Mouse (Mus musculus) ZHBTc4 (cell line): Measurements from ENCODE around the gene Elf1.
"Not testable (repeated sequence)": the region's sequence is repeated elsewhere in the genome, so short reads cannot be mapped to it uniquely, and the experiment has no call there.

Experiments
- DNase-seq: peaks from one replicate; pipeline ENCODE4 v3.0.0-alpha.2; 2011; ENCODE audit warnings: low read depth, low spot score

The Elf1 gene

GRCm38 (mm10) chr14:79521056-79521455 lies 40.1 kb downstream of the Elf1 start:
- DNase-seq, result no peak

DNA sequence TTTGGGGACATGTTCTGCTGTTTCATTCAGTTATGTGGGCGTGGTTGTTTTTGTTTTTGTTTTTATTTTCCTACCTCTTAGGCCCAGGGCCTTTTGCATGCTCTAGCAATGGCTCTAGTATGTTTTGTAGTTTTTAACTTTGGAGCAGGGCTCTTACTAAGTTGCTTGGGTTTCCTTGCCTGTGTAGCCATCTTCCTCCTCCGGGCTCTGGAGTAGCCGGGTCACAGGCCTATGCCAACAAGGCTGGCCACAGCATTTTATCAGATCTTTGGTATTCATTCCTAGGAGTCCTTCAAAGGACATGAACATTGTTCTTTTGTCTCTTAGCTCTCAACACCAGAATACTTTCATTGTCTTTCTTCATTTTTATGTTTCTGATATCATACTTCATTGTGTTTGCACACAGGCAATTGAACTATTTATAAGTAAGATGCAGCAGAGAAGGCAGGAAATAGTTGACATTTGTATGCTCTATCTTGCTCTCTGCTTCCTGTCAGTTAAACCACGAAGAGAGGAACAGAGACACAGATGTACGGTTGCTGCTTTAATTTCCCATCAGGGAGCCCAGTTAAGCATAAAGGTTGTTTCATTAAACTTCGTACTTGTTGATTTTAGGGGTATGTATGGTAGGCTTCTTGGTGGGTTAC lies 40.6 kb downstream of the Elf1 start:
- no peak for DNase-seq

- DNase-seq, result no peak
Observed at GRCm38 (mm10) chr14:79522387-79522786, 41.4 kb downstream of the Elf1 start.

DNA sequence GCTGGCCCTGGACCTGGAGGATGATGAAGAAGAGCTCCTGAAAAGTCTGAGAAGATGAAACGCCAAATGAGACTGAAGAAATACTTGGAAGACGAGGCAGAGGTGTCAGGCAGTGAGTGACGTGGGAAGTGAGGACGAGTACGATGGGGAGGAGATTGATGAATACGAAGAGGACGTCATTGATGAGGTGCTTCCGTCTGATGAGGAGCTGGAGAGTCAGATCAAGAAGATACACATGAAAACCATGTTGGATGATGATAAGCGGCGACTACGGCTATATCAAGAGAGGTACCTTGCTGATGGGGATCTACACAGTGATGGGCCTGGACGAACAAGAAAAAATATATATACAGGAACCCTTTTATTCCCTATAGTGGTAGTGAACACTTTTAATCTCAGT lies 45.1 kb downstream of the Elf1 start:
- DNase-seq, result not testable (repeated sequence)

- no peak for DNase-seq
Observed at GRCm38 (mm10) chr14:79527704-79528103, 46.7 kb downstream of the Elf1 start.

- DNase-seq, result no peak
Observed at GRCm38 (mm10) chr14:79529581-79530554, 48.9 kb downstream of the Elf1 start.

- no peak for DNase-seq
Observed at GRCm38 (mm10) chr14:79530761-79531160, 49.8 kb downstream of the Elf1 start.

- no peak for DNase-seq
Observed at GRCm38 (mm10) chr14:79532036-79532776, 51.2 kb downstream of the Elf1 start.

GRCm38 (mm10) chr14:79533350-79533749 lies 52.4 kb downstream of the Elf1 start:
- DNase-seq, result no peak

DNA sequence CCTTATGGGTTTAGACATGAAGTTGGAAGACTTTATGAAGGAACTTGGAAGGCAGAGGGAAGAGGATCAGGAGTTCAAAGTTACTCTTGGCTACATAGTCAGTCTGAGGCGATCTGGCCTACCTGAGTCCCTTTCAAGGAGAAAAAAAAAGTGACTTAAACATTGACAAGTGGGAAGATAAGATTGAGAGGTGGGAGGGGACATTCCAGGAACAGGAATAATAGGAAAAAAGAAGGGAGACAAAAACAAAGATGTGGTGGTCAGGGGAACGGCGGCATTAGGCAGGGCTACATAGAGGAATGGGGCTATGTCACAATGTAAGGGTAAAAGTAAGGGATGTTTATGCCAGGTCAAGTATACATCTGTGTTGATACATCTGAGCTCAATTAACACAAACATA lies 53.2 kb downstream of the Elf1 start:
- no peak for DNase-seq

DNA sequence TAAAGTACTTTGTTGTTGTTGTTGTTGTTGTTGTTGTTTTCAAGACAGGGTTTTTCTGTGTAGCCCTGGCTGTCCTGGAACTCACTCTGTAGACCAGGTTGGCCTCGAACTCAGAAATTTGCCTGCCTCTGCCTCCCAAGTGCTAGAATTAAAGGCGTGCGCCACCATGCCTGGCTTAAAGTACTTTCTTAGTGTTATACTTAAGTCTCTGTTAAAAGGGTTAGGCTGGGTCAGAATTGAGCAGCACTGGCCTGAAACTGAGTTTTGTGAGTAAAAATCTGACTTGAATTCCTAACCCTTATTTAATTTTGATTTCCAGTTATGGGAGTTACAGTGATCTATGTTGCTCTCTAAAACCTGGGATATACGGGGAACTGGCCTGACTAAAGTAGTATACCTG lies 53.7 kb downstream of the Elf1 start:
- not testable (repeated sequence) for DNase-seq

GRCm38 (mm10) chr14:79535318-79535717 lies 54.3 kb downstream of the Elf1 start:
- DNase-seq, result no peak

- no peak for DNase-seq
Observed at GRCm38 (mm10) chr14:79536011-79536410, 55.0 kb downstream of the Elf1 start.

DNA sequence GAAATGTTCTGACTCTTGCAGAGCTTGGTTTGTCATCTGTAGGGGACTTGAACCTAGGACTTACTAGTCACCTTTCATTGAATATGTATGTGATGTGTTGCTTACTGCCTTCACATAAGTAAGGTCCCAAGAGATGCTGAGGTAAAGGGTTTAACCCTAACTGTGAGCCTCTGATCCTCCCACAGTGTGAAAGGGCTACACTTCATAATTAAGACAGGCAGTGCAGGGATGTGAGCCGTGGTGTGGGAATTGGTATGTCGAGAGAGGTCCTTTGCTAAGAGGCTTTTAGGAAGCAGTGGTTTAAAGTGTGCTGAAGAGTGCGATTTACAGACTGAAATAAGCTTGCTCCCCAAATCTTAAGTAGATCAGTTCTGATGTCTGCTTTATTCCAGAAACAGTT lies 55.8 kb downstream of the Elf1 start:
- DNase-seq, result no peak

DNA sequence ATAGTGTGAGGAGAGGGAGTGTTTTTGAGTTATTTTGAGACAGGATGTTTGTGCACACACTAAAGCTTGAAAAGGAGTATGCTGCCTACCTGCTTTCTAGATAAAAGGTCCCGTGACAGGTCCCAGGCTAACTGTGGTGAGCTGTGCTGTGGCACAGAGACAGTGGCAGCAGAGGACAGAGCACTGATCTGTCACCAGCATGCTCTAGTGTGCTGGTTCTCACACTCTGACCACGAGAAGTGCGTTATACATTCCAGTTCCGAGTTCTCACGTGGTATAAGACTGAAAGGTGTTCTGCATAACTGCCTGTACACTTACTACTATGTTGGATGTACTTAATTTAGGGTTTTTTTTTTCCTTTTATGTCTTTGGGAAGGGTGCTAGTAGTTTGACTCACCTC lies 56.5 kb downstream of the Elf1 start:
- DNase-seq, result no peak

DNA sequence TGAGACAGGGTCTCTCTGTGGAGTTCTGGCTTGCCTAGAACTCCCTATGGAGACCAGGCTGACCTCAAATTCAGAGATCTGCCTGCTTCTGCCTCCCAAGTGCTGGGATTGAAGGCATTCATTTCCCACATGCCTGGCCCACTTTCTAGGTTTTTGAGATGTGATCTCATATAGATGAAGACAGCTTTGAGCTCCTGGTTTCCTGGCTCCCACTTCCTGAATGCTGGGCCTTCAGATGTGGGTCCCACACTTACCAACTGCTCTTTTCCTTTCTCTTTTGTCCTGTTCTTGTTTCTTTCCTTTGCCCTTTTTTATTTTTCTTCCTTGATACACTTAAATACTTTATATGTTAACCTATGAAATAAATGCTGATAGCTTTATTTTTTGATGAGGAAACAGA lies 56.9 kb downstream of the Elf1 start:
- DNase-seq, result no peak

DNA sequence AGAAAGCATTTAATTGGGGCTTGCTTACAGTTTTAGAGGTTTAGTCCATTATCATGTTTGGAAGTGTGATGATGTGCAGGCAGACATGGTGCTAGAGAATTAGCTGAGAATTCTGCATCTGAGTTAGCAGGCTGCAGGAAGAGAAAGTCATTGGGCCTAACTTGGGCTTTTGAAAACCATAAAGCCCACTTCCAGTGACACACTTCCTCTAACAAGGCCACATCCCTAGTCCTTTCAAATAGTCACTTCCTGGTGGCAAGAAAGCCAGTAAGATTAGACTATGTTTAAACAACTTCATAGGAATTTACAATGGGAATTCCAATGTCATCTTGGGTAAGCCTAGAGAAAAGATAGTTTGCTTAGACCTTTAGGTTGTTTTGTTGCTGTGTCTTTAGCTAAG lies 60.6 kb downstream of the Elf1 start:
- no peak for DNase-seq

DNA sequence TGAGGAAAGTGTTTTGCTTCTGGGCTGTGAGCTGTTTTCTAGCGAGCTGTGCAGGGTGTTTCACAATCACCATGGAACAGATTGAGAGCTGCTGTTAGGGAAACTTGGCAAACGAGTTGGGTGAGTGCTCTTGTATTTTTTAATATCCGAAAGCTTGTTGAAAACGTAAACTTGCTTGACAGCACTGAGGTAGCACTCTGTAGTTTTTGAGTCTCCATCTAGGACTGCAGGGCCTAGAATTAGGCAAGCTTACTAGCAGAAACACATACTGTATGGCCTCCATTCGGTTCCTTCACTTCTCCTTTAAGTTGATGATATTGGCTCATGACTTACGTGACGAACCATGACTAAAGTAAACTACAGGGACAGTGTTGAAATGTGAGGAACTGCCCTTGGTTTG lies 68.3 kb downstream of the Elf1 start:
- DNase-seq, result no peak

GRCm38 (mm10) chr14:79551929-79552328 lies 70.9 kb downstream of the Elf1 start:
- no peak for DNase-seq

GRCm38 (mm10) chr14:79552854-79553253 lies 71.9 kb downstream of the Elf1 start:
- DNase-seq, result no peak

DNA sequence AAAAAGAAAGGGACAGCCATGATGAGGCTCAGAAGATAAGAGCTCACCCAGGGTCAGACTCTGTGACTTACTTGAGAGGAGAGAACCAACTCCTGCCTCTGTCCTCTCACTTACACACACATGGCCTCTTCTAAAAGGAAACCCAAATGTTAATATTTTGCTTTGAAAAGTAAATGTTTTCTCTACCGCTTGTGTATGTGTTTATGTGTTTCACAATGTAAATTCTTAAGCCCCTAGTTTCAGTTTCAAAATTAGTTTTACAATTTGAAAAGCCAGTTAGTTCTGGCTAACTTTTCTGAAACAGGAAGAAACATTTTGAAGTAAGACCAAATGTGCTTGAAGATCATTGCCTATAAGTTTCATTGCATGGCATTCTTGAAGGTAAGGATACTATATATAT lies 76.8 kb downstream of the Elf1 start:
- no peak for DNase-seq

DNA sequence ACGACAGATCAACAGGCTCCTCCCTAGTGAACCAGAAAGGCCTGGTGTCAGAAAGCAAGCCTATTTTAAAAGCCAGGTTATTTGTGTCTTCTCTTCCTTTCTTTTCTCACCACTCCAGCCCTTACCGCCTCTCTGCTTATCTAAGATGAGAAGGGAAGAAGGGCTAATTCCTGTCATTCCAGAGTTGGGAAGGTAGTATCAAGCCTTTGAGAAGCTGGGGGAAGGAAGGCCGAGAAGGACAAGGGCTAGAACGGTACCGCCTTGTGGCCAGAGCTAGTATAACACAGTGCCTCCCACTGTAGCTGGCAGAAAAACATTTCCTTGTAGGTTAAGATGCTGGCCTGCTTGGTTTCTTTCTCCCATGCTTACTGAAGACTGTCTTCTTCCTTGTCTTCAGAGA lies 81.8 kb downstream of the Elf1 start:
- DNase-seq, result peak; percentile 81
